Mouse (Mus musculus): ENCODE measurements around the gene Slc30a1. TPM values are rescaled to one million over a fixed set of nuclear protein-coding genes. Genes with fewer than 3 reads are reported as not detected.
A peak's percentile ranks its signal among the peaks of the same experiment; 100 is the strongest.

Slc30a1 gene
- total RNA-seq, 2 experiments from 2014 or later: 33.4 to 36.2 TPM

DNA sequence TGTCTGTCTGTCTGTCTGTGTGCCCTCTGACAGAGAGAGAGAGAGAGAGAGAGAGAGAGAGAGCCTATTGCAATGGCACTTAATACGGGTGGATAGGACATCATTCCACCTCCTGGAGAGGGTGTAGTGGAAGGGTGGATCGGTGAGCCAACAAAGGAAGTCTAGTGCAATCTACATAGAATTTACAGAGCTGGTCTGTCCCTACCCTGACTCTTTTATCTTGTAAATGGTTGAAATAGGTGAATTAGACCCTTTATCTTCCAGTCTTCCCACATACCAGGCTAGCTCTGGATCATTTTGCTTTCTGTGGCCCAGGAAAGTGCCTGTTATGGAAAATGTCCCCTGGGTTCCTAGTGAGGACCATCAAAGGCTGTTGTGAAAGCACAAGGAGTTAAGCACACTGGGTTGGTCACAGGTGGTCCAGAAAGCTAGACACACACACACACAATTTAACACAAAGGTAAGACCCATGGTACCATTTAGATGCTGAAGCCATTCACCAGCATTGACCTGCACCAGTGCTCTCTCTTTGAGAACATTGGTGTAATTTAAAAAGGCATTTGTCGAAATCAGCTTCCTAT is 24.0 kb downstream of the Slc30a1 start:
- intact Hi-C loops (cut with DNase I): no loop called here

DNA sequence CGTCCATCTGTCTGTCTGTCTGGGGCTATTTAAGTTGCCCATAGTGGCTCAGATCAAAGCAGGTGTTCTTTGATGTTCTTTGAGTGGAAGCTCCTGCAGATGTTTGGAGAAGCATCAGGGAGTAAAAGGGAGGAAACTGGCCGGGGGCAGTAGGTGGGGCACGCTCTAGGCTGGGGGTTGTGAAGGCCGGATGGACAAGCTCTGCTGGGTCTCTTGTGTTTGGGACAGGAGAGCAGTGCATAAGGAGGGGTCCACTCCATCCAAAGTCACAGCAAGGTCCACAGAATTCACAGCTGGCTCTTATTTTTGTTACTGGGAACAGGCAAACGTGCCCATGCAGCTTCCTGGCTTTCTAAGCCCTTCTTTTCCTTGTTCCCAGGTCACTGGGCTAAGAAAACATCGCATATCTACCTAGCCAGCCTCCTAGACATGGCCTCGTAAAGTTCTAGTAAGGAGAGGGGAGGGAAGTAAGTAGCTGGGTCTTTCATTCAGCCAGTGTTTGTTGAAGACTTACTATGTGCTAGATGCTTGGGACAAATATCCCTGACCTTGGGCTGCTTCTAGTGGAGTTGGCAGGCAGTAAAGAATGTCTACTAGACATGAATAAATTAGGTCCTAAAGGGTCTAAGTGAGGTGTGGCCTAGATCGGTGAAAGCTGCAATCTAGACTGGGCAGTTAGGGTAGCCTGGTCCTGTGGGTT is 25.9 kb downstream of the Slc30a1 start:
- DNase-seq (ENCODE audit: low spot score in 2 of 2): no peak

More for the DNA sequence above, 24.0 kb downstream of the Slc30a1 start:
- DNase-seq (ENCODE audit: low spot score in 2 of 2): no peak

DNA sequence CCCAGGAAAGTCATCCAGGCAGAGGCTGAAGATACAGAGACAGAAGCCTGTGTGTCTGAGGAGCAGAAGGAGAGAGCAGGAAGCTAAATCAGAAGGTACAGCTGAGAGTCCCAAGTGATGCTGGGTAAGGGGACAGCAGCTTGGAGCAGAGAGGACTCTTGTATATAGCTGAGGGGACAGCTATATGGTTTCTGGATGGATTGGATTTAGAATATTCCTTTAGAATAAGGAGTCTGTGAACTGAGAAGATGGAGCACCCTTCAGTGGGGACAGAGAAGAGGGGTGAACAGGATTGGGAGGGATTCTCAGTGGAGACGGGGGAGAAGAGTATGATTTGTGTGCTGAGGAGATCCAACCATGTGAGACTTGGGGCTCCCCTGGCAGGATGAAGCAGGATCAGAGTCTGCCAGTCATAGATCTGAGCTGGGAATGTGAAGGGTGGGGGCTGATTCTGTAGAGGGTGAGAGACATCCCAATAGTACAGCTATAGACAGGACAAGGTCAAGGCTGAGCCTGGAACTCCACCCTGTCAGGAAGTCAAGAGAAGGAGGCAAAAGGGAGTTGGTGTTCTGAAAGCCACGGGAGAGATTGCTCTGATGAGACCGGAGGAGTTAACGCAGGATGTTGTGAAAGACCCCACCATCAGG is 26.5 kb downstream of the Slc30a1 start:
- DNase-seq (ENCODE audit: low spot score in 2 of 2): no peak
- intact Hi-C loops (cut with DNase I): no loop called here

More for the DNA sequence above, 25.9 kb downstream of the Slc30a1 start:
- intact Hi-C loops (cut with DNase I): no loop called here

DNA sequence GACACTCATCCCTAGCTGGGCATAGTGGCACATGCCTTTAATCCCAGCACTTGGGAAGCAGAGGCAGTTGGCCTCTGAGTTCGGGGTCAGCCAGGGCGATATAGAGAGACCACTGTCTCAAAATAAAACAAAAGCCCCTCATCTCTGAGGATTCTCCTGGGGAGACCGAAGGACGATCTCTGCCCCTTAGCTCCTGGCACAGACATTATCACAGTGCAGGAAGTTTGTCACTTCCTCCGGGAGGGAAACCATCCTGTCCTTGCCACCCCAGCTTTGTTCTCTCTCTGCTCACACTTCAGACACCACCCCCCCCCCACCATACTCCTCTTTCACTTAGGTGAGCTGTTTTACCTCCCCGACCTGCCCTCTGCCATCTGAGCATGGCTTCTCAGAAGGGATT is 37.1 kb downstream of the Slc30a1 start:
- no peak for DNase-seq (ENCODE audit: low spot score in 2 of 2)
- intact Hi-C loops (cut with DNase I): no loop called here

DNA sequence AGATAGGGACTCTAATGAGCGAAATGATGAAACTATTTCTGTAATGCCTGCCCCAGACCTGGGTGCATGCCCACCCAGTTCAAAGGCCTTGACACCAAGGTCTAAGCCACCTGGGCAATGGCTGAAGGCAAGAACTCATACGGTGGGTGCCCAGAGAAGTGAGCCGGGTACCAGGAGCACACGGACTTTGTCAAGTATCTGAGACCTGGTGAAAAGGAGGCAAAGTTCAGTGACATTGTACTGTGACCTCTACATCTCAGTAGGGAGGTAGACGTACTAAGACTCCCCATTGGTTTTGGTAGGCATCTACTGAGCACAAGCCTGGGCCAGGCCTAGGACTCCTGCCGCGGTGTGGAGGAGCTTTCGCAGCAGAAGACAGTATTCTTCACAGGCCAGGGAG is 38.8 kb downstream of the Slc30a1 start:
- no peak for DNase-seq (ENCODE audit: low spot score in 2 of 2)
- intact Hi-C loops (cut with DNase I): no loop called here

DNA sequence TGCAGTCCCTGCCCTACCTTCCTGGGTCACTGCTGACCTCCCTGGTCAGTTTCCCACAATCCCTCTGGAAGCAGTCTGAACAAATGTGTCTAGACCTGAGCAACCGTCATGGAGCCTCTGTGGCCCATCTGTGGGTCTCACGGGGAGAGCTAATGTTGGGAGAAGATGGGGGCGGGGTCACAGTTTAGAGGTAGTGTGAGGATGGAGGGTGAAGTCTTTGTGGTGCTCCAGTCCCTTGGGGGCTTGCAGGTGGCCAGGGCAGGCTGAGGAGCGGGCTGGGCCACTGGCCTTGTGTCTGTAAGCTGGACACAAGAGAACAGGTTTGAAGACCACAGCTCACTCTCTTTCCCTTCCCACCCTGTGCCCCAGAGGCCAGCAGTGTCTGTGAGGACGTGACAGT is 39.2 kb downstream of the Slc30a1 start:
- no peak for DNase-seq (ENCODE audit: low spot score in 2 of 2)
- intact Hi-C loops (cut with DNase I): no loop called here

DNA sequence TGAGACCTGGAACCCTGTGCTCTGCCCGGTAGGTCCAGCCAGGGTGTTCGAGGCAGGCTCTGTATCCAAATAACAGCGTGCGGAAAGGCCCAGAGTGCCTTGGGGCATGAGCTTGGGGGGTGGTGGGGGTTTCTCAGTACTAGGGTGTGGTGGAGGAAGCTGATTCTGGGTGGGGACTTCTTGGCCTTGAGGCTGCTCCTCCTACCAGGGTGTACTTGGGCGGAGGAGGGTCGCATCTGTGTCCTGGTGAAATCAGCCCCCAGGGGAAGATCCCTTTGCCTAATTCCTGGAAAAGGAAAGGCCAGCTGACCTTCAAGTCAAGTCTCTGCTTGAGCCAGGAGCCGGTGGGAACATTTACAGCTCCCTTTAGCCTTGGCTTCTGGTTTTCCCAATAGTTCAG is 39.7 kb downstream of the Slc30a1 start:
- intact Hi-C loops (cut with DNase I): no loop called here
- DNase-seq (ENCODE audit: low spot score in 2 of 2): no peak

DNA sequence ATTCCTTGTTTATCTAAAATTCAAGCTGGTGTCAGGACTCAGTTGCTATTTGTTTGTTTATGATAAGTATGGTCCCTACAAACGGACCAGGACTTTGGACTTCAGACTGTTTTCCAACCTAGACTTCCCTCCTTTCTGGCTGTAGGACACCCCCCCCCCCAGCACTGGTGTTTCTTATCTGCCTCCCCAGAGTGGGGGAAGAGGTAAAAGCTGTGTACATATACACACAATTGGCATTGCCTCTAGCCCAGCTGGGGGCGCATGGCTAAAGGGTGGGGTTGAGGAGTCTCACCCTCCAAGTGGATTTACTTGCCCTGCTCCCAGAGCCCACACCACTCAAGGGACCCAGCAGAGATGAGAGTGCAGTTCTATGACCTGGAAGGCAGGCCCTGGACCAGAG is 40.3 kb downstream of the Slc30a1 start:
- intact Hi-C loops (cut with DNase I): no loop called here
- no peak for DNase-seq (ENCODE audit: low spot score in 2 of 2)

DNA sequence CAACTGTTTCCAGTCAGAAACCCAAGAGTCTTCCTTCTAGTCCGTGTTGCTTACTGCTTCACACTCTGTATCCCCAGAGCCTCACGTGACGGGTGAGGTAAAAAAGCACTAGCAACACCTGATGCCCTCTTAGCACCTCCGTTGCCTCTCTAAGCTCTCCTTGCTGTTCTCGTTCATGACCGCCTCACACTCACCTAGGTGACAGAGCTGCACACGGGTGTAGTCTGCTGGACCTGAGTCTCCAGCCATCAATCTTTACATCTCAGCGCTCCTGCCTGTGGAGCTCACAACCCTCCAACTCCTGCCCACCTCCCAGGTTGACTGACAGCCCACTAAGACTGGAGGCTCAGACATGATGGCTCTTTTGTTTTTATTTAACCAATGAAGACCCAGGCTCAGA is 41.2 kb downstream of the Slc30a1 start:
- intact Hi-C loops (cut with DNase I): no loop called here
- no peak for DNase-seq (ENCODE audit: low spot score in 2 of 2)

DNA sequence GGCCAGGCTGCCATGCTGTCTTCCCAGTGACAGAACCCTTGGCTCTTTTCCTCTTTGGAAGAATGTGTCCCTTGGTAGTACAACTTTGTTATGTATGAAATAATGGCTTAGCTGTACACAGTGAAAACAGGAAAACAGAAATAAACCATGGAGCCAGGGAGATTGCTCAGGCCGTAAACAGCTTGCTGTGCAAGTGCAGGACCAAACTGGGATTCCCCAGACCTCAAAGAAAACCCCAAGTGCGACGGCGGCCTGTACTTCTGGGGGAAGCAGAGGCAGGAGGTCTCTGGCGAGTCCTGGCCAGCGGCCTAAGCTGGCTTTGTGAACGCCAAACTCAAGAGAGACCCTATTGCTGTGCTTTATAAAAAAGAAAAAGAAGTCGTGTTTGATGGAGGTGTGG is 42.0 kb downstream of the Slc30a1 start:
- no peak for DNase-seq (ENCODE audit: low spot score in 2 of 2)
- intact Hi-C loops (cut with DNase I): no loop called here

DNA sequence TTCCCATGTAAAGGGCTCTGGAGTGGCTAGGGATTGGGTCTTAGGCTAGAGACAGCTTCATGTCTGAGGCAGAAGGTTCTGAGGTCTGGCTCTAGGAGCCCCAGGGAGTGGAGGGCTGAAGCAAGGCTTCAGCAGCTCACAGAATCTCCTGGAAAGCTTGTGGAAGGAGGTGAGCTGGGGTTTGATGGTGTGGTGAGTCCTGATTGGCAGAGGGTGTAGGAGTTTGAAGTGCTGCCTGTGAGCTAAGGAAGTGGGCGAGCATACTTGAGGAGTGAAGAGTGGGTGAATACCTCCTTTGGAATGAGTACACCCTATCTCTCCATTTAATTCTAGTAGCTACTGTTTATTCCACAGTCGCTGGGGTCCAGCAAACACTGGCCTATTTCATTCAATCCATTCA is 44.0 kb downstream of the Slc30a1 start:
- intact Hi-C loops (cut with DNase I): no loop called here
- peak in 1 of 2 experiments; percentile 26 for DNase-seq (ENCODE audit: low spot score in 2 of 2)

DNA sequence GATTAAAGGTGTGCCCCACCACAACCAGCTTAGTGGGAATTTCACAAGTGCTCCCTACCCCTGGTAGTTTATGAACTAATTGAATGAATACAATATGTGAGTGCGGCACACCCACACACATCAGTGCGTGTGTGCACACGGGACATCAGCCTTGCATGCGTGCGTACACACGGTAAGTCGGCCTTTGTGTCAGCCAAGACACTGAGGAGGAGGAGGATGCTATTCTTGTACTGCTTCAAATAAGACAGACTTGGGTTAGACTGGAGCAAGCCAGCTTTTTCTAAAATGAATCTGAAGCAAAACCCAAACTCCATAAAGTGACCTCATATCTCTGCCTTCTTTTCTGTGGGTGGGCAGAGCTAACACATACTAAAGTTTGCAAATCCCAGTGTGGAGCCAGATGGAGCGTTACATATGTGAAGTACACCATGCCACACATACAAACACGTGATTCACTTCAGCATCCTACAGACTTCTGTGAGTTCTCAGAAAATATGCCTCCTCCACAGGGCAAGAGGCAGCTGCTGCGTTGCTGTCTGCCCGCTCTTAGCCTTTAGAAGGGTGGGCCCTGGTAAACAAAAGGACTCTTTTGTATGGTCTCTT is 46.3 kb downstream of the Slc30a1 start:
- intact Hi-C loops (cut with DNase I): no loop called here
- DNase-seq (ENCODE audit: low spot score in 2 of 2): peak; percentile 66 to 94

DNA sequence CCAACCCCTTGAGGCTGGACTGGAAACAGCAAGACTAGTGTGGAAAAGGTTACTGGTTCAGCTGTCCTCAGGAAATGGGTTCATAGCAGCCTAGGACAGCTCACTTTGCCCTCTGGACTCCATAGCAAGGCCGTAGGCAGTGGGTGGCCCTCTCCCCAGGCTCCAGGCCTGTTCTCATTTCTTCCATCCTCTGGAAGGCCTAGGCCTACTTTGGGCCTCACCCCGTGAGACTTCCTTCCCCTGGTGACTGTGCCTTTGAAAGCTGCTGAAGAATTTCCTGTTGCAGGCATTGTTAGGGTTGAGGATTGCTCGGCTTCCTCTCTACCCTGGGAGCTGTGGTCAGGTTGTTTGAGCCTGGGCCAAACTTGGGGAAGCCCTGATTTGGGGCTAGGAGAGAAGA is 48.5 kb downstream of the Slc30a1 start:
- intact Hi-C loops (cut with DNase I): no loop called here
- no peak for DNase-seq (ENCODE audit: low spot score in 2 of 2)

DNA sequence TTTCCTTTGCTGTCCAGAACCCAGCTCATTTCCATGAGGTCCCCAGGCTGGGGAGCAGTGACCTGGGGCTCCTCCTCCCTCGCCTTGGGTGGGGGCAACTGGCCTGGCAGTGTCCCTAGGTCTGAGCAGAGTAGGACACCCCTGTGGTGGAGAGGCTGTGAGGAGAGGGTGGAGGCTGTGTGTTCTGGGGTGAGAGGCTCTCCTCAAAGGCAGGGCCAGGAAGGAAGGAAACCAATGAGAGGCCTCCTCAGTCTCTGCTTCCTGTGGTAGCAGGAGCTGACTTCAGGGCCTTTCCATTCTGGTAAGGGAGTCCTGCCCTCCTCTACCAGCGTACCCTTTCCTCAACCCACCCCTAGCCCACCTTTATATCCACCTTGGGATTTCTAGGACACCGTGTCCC is 49.7 kb downstream of the Slc30a1 start:
- no peak for DNase-seq (ENCODE audit: low spot score in 2 of 2)
- intact Hi-C loops (cut with DNase I): no loop called here

DNA sequence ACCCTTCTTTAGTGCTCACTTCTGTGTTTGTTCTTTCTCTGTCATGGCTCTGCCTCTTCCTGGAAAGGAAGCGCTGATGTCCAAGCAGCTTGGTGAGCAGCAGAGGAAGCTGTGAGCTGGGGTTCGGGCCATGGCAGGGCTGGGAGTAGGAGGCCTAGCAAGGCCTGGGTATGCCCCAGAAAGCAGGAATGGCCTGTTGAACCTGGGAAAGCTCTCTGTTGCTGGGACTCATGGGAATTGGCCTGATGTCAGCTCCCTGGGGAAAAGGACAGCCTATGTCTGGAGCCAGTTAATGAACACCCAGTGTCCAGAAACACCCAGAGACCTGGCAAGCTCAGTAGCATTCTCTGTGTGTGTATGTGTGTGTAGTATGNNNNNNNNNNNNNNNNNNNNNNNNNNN is 50.3 kb downstream of the Slc30a1 start:
- no peak for DNase-seq (ENCODE audit: low spot score in 2 of 2)
- intact Hi-C loops (cut with DNase I): no loop called here

DNA sequence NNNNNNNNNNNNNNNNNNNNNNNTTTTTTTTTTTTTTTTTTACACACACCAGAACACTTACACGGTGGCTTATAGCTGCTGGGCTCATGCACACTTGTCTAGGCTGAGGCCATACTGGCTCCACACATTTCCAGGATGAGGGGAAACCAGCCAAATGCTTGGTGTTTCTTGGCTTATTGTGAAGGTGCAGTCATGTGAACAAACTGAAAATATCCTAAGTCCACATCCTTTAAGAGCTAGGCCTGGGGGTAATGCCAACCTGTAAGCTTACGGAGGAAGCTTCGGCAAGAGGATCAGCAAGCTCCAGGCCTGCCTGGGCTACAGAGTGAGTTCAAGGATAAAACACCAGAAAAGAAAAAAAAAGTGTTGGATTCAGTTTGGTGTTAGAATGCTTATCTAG is 50.8 kb downstream of the Slc30a1 start:
- intact Hi-C loops (cut with DNase I): no loop called here

DNA sequence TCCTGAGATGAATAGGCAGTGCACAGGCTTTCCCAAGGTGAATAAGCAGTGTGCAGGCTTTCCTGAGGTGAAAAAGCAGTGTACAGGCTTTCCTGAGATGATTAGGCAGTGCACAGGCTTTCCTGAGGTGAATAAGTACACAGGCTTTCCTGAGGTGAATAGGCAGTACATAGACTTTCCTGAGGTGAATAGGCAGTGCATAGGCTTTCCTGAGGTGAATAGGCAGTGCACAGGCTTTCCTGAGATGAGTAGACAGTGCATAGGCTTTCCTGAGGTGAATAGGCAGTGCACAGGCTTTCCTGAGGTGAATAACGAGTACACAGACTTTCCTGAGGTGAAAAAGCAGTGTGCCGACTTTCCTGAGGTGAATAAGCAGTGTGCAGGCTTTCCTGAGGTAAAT is 54.4 kb downstream of the Slc30a1 start:
- intact Hi-C loops (cut with DNase I): no loop called here
- DNase-seq (ENCODE audit: low spot score in 2 of 2): no peak

More for the DNA sequence above, 50.8 kb downstream of the Slc30a1 start:
- no peak for DNase-seq (ENCODE audit: low spot score in 2 of 2)
